Mouse (Mus musculus): ENCODE measurements at regions not wholly inside any gene's neighbourhood (a gene's known extent, or its start where the extent isn't known, plus 50 kb on each side); places are given as distances from the start of the nearest gene placed in this dataset.

DNA sequence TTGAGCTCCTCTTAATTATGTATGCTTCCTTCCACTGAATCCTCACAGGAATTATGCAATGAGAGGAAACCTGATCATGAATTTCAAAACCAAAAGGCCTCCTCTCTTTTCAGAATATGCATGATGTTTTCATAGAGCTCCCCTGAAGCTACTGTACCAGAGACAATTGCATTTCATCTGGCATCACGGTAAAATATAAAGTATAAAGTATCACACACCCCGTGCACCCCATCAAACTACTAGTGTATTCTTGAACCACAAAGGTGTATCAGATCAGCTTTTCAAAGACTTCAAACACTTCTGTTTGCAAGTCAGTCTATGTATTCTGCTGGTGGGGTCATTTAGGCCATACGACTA lies 144.4 kb upstream of the Cxadr start:
- no peak for DNase-seq (ENCODE audit: low spot score in 2 of 2)

DNA sequence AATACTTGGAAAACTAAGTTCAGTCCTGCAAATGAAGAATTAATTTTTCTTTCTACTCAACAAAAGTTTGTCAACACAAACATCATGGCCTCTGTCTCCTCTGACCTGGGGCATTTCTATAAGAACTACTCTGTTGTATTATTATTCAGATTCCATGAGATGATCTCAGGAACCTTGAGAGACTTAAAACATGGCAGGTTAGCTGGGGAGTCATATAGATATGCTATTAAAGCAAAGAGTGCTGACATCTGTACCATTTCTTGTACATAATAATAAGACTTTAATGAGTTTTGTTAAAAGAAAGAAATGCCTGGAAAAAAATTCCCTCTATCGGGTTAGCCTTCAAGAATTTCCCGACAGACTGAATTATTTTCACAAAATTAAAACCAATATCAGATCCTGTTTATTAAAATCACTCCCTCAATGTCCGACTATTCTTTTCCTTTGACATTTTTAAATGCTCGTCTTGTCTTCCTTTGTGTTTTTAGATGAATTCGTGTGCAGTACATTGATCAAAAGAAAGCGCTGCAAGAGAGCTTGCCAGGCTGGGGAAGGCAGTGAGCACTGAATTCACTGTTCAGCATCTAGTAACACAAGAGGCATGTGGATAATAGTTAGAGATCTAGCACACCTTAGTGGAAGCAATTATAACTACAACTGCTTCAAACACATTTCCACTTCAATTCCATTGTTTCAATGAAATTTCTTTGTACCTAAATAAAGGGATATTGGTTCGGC lies 145.0 kb upstream of the Cxadr start:
- no peak for DNase-seq (ENCODE audit: low spot score in 2 of 2)

DNA sequence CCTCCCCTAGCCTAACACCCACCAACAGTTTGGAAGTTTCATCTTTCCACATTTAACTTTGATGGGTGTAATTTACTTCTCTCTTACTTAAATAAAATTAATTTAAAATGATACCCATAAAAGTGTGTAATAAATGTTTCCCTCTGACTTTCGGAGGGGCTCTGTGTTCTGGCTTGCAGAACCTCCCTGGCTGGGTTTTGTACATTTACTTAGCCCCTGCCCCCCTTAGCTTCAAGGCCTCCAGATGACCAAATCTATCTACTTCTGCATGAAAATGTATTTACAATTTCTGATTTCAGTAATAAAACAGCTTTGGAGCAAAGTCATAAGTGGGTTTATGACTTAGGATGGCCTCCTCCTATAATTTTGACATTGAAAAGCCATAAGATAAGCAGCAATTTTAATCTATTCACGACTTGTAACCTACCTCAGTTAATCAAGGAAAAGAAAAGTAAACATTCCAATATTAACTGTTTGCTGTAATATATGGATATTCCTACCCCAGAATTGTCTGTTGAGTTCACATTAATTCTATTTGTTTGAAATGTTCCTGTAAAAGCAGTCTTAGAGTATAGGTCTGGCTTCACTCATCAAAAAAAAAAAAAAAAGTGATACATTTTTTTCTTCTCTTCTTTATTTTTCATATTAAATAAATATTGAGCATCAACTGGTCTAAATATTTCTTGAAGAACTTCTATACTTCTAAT lies 147.2 kb upstream of the Cxadr start:
- DNase-seq (ENCODE audit: low spot score in 2 of 2): no peak

DNA sequence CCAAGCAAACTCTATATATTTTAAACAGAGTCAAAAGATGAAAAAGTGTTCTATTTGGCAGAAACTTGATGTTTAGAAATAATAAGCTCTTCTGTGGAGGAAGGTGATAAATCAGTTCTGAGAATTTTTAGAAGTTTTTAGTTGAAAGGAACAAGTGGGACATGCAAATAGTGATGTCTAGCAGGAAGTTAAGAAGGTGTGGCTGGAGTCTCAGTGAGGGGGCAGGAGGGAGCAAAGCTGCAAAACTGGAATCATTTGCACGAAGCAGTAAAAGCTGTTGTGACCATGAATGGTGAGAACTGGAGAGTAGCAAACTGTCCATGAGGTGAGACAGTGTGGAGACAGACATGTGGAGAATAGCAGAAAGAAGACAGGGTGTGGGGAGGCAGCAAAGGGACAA lies 157.1 kb upstream of the Cxadr start:
- DNase-seq (ENCODE audit: low spot score in 2 of 2): no peak

DNA sequence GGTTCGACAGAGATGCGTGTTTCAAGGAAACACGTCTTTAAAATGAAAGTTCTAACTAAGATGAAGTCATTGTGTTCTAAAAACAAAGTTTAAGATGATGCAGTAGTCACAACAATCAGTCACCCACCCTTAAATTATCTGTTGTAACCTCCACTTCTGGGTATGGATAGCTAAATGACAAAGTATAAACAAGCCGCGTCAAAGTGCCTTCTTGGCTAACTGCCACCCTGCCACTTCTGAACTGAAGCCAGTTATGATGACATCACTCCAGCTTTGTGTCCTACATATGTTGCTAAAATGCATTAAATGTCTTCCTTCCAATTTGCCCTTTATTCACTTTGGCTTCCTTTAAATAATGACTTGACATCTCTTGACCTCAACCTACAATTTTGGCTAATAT lies 165.8 kb upstream of the Cxadr start:
- no peak for DNase-seq (ENCODE audit: low spot score in 2 of 2)

DNA sequence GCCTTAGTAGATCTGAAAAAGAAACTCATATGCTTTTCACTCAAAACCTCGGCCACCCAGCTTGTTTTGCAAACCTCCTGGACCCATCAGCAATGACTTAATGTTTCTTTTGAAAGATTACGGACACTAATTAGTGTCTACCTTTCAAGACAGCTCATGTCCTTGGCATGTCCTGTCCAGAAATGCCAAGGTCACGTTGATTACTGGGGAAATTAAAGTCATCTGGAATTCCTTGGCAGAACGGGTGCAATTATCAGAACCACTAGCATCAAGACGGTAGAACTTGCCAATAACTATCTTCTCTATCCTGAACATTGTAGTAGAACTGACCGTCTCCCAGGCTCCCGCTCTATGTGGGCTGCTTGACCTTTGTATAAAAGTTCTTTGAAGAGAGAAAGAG lies 166.8 kb upstream of the Cxadr start:
- DNase-seq (ENCODE audit: low spot score in 2 of 2): no peak

DNA sequence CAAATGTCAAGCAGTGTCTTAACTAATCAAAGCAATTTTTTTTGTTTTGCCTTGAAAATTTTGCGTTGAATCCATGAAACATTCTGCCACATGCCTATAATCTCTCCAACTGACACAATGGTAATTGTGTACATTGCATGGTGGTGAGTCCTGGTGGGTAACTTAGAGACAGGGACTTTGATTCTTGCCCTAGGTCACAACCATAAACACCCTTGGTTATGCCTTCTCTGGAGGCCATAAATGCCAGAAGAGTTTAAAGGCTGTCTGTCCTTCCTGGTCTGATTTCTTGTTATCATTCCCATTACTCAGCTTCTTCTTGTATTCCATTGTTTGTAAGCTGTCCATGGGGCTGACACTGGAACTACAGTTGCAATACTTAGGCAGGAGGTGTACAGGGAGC lies 179.6 kb upstream of the Cxadr start:
- DNase-seq (ENCODE audit: low spot score in 2 of 2): no peak

DNA sequence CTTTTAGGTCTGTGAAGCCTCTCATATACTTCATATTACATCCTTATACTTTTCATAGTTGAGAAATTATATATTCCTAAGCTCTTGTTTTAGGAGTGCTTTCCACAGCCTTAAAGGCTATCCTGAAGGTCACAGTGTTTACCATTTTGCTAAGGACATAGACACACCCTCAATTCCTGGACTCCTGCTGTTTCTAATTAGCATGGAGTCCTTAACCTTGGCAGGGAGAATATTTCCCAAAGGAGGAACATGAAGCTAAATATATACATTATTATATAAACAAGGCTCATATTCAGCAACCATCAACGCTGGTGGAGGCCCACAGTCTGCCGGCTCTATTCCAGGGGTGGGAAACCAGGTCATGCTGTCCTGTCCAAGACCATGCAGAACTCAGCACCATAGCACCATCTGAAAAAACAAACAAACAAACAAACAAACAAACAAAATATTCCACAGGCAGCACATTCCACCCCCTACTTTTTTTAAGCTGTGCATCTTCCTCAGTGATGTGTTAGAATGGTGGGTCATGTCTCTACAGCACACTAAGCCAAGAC lies 180.9 kb upstream of the Cxadr start:
- DNase-seq (ENCODE audit: low spot score in 2 of 2): no peak

DNA sequence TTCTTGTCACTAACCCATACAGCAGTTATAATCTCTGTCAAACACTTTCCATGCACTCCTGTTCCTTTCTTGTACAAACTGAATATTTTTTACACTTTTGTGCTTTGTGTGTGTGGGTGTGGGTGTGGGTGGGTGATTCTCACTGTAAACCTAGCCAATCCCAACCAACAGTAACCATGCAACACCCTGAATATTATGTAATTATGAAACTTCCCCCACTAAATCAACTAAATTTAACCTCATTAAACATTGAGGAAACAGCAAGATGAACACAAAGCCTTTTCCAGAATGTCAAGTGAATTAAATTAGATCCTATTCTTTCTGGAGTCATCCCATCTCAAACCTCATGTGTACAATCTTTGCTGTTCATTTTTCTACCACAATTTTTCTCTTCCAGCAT lies 197.0 kb upstream of the Cxadr start:
- DNase-seq (ENCODE audit: low spot score in 2 of 2): no peak

DNA sequence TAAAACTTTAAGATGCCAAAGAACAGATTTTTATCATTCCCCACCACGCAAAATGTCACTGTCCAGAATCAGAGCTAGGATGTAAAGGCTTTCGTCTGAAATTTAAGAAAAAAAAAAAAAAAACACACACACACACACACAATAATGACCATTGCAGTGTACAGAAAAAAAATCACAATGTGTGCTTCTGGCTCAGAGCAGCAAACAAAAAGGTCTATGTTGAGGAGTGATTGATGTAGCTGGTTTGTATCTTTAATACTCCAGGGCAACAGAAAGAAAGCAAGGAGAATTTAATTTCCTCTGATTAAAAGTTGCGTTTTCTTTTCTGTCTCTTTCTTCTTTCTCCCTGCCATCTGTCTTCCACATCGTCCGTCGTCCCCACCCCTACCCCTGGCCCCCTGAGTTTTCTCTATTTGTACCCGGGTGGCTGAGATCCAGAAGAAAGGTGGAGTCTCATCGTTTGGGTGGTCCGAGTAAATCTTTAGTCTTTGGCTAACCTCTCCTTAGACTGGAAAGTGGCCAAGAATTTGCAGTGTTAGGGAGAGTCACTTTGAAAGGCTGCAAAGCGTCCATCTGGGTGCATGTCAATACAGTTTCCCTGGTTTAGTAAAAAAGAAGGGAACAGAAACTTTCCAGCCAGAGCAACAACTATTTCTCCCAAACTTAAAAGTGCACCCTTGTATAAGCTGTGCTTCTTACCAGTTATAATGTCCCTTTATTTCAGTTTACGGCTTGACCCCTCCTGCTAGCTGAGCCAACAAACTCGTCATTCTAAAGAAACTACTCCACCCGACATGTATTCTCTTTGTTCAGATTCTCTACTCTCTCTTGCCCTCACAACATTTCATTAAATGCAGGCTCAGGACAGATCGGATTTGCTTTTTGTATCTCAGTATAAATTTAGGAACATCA lies 199.6 kb upstream of the Cxadr start:
- no peak for DNase-seq (ENCODE audit: low spot score in 2 of 2)

DNA sequence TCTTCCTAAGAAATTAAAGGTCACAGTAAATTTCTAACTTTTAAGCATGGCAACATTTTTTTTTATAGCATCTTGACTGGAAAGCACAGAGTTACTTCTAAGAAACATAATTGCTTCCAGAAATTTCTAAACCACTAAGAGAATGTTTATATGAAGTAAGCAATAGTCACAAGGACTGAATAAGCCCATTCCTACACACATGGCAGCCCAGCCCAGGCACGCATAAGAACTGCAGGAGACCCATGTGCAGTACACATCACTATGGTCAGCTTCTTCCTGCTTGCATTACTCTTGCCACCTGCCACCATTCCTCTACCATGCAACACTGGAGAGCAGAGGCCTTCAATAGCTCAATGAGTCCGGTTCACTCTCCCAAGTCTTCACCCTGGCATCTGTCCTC lies 201.4 kb upstream of the Cxadr start:
- DNase-seq (ENCODE audit: low spot score in 2 of 2): no peak

DNA sequence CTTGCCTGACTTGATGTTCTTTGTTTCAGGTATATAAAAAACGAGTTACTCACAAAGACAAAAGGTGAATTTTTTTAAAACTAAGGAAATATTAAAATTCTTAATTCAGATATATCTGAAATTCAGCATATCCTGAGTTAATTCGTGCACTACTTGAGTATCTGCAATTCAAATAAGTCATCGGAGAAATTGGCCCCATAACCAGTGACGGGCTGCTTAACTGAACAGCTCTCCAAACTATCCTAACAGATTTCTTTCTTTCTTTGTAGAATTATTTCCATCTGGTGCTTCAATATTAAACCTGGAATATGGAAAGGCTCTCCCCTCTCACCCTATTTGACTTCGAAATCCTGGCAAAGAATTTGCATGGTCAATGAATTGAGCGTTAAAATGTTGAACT lies 202.2 kb upstream of the Cxadr start:
- no peak for DNase-seq (ENCODE audit: low spot score in 2 of 2)

DNA sequence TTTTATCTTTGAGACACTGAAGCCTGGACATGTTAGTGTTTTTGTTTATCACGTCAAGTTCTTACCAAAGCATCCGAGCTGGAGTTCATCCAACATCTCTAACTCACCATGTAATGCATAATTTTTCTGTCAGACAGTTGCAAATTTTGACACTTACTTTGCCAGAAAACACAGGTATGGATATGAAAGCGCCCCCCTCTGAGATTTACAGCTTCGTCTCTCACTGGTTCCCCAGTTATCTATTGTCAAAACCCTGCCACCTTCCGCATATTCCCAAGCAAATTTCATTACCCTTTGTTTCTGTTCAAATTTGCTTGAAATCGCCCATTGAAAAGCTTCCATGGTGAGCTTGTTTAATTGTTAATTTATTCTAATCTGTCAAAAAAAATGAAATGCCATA lies 202.7 kb upstream of the Cxadr start:
- DNase-seq (ENCODE audit: low spot score in 2 of 2): no peak

DNA sequence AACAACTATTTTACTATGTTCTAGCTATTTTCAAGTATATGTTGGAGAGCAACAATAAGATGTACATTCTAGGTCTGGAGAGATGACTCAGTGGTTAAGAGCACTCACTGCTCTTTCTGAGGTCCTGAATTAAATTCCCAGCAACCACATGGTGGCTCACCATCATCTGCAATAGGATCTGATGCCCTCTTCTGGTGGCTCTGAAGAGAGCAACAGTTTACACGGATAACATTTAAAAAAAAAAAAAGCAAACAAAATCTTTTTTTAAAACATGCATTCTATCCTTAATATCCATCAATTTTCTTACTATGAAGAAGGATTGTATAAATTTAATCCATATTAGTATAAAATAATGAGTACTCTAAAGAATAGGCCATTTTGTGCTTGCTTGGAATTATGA lies 204.7 kb upstream of the Cxadr start:
- DNase-seq (ENCODE audit: low spot score in 2 of 2): no peak

DNA sequence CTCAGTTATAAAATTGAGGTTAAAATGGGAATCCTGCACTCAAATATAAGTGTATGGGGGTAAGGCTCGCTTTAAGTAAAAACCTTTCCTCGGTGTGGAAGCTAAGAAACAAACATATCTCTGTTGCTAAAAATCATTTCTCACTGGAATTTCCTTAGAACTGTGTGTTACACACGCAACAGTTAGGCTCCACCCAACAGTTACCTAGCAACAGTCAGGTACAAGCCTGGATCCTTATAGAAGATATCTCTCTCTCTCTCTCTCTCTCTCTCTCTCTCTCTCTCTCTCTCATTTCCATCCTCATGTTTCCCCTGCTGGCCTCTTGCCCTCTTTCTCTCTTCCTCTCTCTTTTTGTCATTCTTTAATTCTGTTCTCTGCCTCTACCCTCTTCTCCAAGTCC lies 211.1 kb upstream of the Cxadr start:
- DNase-seq (ENCODE audit: low spot score in 2 of 2): no peak

DNA sequence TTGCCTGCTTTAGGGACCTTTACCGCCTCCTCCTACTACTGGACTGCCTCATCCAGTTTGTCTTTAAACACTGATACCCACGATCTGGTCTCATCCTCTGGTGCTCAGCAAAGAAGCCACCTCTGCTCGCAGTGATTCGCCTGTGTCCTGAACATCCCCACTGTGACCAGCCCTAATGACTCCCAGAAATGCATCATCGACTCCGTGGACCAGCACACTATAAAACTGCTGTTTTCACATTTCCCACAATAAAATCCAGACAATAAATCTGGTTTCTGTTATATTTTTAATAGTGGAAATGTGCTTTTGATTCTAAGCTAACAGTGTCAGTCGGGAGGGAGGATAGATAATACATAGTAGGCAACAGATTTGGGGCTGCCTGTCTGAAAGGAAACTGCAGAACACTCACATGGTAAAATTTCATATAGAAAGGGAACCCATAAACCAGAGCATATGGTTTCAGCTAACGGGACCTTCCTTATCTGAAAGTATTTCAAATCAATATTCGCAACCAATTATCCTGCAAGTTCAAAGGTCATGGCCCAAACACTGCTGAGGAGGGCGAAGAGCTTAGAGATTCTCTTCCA lies 233.7 kb upstream of the Cxadr start:
- no peak for DNase-seq (ENCODE audit: low spot score in 2 of 2)

DNA sequence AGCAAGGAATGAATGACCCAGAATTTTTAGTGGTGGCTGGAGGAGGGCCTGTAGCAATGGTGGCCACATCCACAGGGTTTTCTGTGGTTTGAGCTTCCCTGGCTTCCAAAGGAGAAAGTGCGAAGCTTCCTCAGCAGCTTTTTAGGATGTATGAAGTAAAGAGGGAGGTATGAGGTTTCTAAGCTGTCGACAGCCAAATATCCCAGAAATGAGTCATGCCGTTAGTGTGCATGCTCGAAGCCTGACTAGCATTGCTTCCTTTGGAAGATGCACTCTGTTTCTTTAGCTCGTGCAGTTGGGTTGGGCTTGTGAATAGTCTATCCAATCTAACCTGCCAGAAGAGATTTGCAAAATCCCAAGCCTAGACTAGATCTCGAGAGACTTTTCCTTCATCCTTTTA lies 240.8 kb upstream of the Cxadr start:
- no peak for DNase-seq (ENCODE audit: low spot score in 2 of 2)

DNA sequence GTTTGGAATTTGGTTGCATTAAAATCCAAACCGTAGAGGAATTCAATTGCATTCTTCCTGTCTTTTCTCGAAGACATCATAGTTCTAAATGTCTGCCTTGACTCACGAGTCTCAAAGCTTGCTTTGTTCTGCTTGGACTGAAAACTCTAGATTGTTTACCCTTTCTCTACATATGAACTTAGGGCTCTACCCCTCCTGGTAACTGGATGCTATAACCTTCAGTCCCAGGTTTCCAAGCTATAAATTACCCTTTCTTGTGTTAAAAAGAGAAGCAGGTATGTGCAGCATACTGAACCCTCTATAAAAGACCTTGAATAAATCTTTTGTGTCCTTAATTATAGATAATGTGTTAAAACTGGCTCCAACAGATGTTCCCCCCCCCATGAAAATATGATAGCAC lies 243.7 kb upstream of the Cxadr start:
- DNase-seq (ENCODE audit: low spot score in 2 of 2): no peak

DNA sequence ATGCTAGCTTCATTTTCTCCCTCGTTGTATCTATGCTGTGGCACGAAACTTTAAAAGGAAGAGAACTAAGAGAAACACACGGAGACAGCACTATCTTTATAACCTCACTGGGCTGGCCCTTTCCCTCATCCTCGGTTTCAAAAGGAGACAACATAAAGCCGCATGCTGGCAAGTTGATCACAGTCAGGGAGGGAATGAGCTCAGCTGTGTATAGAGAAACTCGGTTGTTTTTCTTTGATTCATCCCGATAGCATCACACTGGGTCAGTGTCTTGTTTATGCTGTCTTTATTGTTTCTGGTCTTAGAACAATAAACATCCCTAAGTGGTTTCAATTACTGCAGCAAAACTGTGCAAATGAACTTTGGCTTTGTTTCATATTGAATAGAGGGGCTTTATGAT lies 249.2 kb upstream of the Cxadr start:
- DNase-seq (ENCODE audit: low spot score in 2 of 2): no peak

DNA sequence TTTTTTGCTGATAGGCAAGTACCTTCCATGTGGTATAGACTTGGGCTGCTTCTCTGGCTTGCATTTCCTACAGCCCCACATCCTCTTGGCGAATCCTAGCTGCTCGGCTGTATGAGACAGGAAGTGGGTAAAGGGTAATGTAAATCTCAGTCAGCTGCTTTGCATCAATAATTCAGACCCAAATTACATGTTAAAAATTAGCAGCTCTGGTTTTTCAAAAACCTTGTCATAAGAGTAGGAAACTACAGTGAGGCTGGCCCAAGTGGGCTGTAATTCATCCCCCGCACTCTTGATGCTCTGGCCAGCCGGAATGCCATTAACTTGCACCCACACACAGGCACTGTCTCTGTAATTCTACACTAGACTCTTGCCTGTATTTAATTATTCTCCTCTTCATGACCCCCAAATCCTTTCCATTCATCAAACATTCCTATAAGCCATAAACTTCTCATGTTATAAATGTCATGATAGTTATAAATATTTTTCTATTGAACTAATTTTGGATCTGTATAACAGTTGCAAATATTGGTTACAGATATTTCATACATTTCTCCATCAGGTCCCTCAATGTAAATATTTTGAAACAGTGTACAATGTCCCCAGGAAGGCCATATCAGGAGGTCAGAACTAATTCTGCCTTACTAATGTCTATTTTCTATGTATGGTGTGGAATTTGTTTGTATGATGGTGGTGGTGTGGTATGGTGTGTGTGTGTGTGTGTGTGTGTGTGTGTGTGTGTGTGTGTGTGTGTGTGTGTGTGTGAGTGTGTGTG lies 261.0 kb upstream of the Cxadr start:
- no peak for DNase-seq (ENCODE audit: low spot score in 2 of 2)

DNA sequence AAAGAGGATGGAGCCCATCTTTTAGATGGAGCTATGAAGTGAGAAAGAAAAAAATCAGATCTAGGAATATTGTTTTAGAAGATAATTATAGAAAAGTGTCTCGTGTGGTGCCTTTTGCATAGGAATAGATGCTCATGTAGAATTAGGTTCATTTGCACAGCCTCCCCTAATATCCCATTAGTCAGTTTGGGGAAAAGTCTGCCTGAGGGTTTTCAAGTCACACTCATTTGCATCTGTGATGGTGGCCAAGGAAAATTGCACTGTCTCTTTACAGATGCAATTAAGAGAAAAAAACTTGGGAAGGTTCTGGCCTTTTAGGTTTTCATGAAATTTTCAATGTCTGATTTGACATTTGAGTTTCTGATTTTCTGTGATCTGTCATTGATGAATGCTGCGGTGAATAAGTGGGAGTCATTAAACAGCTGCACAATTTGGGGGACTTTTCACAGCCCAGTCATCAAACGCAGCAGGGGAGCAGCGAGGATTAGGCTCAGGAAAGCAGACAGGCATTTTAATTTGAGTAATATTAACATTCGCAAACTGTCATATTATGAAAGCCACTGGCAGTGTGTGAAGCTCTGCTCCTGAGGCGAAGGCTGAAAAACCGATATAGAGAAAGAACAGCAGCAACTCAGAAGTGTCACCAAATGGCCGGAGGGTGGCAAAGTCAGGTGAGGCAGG lies 281.5 kb upstream of the Cxadr start:
- DNase-seq (ENCODE audit: low spot score in 2 of 2): no peak
